Mouse (Mus musculus) brain, embryonic 14.5 days (tissue): ENCODE measurements around the gene Bola2.

ENCODE experiments used
- CTCF ChIP-seq: fragments of 200-500 bp; IDR thresholded peaks from 2 replicates; pipeline ENCODE4 v1.5.1; 2012; ENCODE audit warnings: inconsistent platforms, mild to moderate bottlenecking, moderate library complexity, borderline replicate concordance; ENCODE audit not compliant: insufficient read depth, insufficient read length; ENCODE audit errors: extremely low read depth
- POLR2A ChIP-seq: fragments of 200-500 bp; IDR thresholded peaks from 2 replicates; pipeline ENCODE4 v1.6.1; 2012; ENCODE audit warnings: mild to moderate bottlenecking, inconsistent platforms, borderline replicate concordance; ENCODE audit not compliant: poor library complexity, insufficient read depth, insufficient read length, severe bottlenecking; ENCODE audit errors: extremely low read depth

DNA sequence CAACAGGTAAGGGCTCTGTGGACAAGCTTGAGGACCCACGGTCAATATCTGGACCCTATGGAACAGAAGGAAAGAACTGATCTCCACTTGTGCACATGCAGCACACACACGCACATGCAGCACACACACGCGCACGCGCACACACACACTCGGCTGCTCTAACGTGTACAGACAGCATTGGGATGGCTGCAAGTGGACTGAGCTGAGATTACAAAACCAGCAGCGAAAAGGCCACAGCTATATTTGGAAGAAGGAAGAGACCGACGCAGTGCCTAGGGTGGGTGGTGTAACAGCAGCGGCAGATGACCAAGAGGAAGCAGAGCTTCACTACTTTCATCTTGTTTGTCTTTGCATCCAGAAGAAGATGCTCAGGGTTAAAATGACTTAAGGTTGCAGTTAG is 50.9 kb downstream of the Bola2 start:
- TF ChIP-seq CTCF (no peak), POLR2A (no peak)
